Mouse (Mus musculus): Measurements from ENCODE around the gene Nos3. TPM values are rescaled to one million over a fixed set of nuclear protein-coding genes. Genes with fewer than 3 reads are reported as not detected.
A peak's percentile ranks its signal among the peaks of the same experiment; 100 is the strongest.

Gene Nos3
- polyA plus RNA-seq, 1 experiment, result 4.0 TPM

DNA sequence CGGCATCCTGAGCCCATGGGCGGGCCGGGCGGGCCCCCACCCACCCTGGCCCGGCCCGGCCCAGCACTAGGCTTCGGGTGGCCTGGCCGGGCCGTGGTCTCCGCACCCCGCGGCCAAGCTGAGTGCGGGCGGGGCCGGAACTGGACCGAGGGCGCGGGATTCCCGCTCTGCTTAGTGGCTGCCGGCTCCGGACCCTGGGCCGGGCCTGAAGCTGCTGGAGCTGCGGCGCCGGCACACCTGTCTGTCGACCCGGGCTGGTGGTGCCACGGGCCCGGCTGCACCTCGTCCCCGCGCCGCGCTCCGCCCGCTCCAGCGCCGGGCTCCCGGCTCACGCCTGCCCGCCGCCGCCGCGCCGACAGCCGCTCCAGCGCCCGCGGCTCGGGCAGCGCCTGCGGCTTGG lies 13.3 kb upstream of the Nos3 start, which contains the start of gene Kcnh2:
Gene Kcnh2, minus strand, starts transcription at position 327 of the 400 bp plus-strand sequence.
- Histone ChIP-seq H3K27ac (ENCODE audit: insufficient read depth, low read depth, low read length) (peak within 1 kb of the TSS; percentile 57), H3K36me3 (ENCODE audit: control insufficient read depth, insufficient read depth, low read length) (no peaks in the 10 kb centered on the region), H3K4me1 (ENCODE audit: control insufficient read depth, insufficient read depth, insufficient read length, low read length) (peaks cover 17% of the 10 kb centered on the region), H3K4me3 (ENCODE audit: low read depth, low read length) (peak within 1 kb of the TSS; percentile 65), H3K27me3 (ENCODE audit: control insufficient read depth, insufficient read depth, low read length) (peaks cover 28% of the 10 kb centered on the region)
- under 1% methylated on average over 52 of the region's 53 CpGs for WGBS
- no peak for TF ChIP-seq CTCF (IDR thresholded peaks at IDR 0.05; ENCODE audit: extremely low read depth, insufficient read length, insufficient replicate concordance, low read depth, low read length)

DNA sequence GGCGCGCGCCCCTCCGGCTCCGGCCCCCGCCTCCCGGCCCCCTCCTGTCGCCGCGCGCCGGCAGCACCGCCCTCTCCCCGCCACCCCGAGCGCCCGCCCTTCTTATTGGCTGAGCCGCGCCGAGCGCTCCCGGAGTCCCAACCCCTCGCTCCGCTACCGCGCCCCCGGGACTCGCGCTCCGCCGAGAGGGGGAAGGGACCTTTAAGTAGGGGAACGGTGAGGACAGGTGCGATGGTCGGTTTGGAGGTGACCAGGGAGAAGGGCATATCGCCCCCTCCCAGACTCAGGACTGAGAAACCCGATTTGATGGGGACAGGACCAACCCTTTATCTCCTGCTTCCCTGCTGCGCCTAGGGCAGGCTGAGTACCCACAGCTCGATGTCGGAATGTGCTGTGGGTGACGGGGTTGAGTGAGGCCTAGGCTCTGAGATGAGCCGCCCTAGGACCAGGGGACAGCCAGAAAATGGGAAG lies 12.9 kb upstream of the Nos3 start:
- TF ChIP-seq POLR2A (IDR thresholded peaks at IDR 0.05; ENCODE audit: low read depth, low read length) (no peak), CTCF (IDR thresholded peaks at IDR 0.05; ENCODE audit: extremely low read depth, insufficient read length, insufficient replicate concordance, low read depth, low read length) (no peak)
- H3K36me3 ChIP-seq (ENCODE audit: control insufficient read depth, insufficient read depth, low read length), result no peaks in the 10 kb centered on the region
- H3K4me1 ChIP-seq (ENCODE audit: control insufficient read depth, insufficient read depth, insufficient read length, low read length), result peaks cover 17% of the 10 kb centered on the region
- peak overlapping the region; percentile 57 for H3K27ac ChIP-seq (ENCODE audit: insufficient read depth, low read depth, low read length)
- peaks cover 28% of the 10 kb centered on the region for H3K27me3 ChIP-seq (ENCODE audit: control insufficient read depth, insufficient read depth, low read length)
- 1% methylated on average over 39 of the region's 41 CpGs for WGBS
- H3K4me3 ChIP-seq (ENCODE audit: low read depth, low read length), result peak overlapping the region; percentile 65

- TF ChIP-seq POLR2A (IDR thresholded peaks at IDR 0.05; ENCODE audit: low read depth, low read length), result no peak
- TF ChIP-seq CTCF (IDR thresholded peaks at IDR 0.05; ENCODE audit: extremely low read depth, insufficient read length, insufficient replicate concordance, low read depth, low read length), result no peak
- Histone ChIP-seq H3K27me3 (ENCODE audit: control insufficient read depth, insufficient read depth, low read length) (peaks cover 28% of the 10 kb centered on the region), H3K36me3 (ENCODE audit: control insufficient read depth, insufficient read depth, low read length) (no peaks in the 10 kb centered on the region), H3K4me3 (ENCODE audit: low read depth, low read length) (peak overlapping the region; percentile 65), H3K4me1 (ENCODE audit: control insufficient read depth, insufficient read depth, insufficient read length, low read length) (peaks cover 17% of the 10 kb centered on the region), H3K27ac (ENCODE audit: insufficient read depth, low read depth, low read length) (peak overlapping the region; percentile 57)
- 7% methylated on average over 24 of the region's 24 CpGs for WGBS
These were observed 12.3 kb upstream of the Nos3 start for GRCm38 (mm10) chr5:24352251-24352859.

DNA sequence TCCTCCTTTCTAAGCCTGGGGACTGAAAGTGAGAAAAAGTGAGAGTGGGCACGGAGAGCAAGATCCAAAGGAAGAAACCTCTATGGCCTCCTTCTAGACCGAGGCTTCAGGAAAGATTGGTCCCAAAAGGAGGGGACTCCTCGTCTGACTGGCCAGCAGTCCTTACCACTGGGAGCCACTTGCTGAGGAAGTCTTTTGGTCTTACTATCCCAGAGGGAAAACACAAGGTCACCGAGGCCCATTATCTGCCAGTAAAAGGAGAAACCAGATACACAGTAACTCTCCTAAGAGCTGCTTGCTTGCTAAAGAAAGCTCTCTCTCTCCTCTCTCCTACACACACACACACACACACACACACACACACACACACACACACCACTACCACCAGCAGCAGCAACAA lies 11.3 kb upstream of the Nos3 start:
- Histone ChIP-seq H3K27ac (ENCODE audit: insufficient read depth, low read depth, low read length) (no peak overlapping the region), H3K4me1 (ENCODE audit: control insufficient read depth, insufficient read depth, insufficient read length, low read length) (peaks cover 12% of the 10 kb centered on the region)
- WGBS, result 43% methylated on average over 4 of the region's 4 CpGs

GRCm38 (mm10) chr5:24356764-24357163 lies 7.8 kb upstream of the Nos3 start:
- Histone ChIP-seq H3K36me3 (ENCODE audit: control insufficient read depth, insufficient read depth, low read length) (no peaks in the 10 kb centered on the region), H3K27ac (ENCODE audit: insufficient read depth, low read depth, low read length) (no peak overlapping the region), H3K4me3 (ENCODE audit: low read depth, low read length) (no peak overlapping the region), H3K4me1 (ENCODE audit: control insufficient read depth, insufficient read depth, insufficient read length, low read length) (peaks cover 1% of the 10 kb centered on the region; the same call in 1 of the 2 replicates), H3K27me3 (ENCODE audit: control insufficient read depth, insufficient read depth, low read length) (peaks cover 16% of the 10 kb centered on the region)
- no peak for TF ChIP-seq CTCF (IDR thresholded peaks at IDR 0.05; ENCODE audit: extremely low read depth, insufficient read length, insufficient replicate concordance, low read depth, low read length)
- TF ChIP-seq POLR2A (IDR thresholded peaks at IDR 0.05; ENCODE audit: low read depth, low read length), result no peak
- 47% methylated on average over 4 of the region's 4 CpGs for WGBS

More for the DNA sequence above, 11.3 kb upstream of the Nos3 start:
- Histone ChIP-seq H3K27me3 (ENCODE audit: control insufficient read depth, insufficient read depth, low read length) (peaks cover 28% of the 10 kb centered on the region), H3K36me3 (ENCODE audit: control insufficient read depth, insufficient read depth, low read length) (no peaks in the 10 kb centered on the region), H3K4me3 (ENCODE audit: low read depth, low read length) (no peak overlapping the region)
- TF ChIP-seq POLR2A (IDR thresholded peaks at IDR 0.05; ENCODE audit: low read depth, low read length) (no peak), CTCF (IDR thresholded peaks at IDR 0.05; ENCODE audit: extremely low read depth, insufficient read length, insufficient replicate concordance, low read depth, low read length) (no peak)

- Histone ChIP-seq H3K4me1 (ENCODE audit: control insufficient read depth, insufficient read depth, insufficient read length, low read length) (no peaks in the 10 kb centered on the region; the same call in 1 of the 2 replicates), H3K36me3 (ENCODE audit: control insufficient read depth, insufficient read depth, low read length) (no peaks in the 10 kb centered on the region), H3K4me3 (ENCODE audit: low read depth, low read length) (no peak overlapping the region), H3K27ac (ENCODE audit: insufficient read depth, low read depth, low read length) (no peak overlapping the region), H3K27me3 (ENCODE audit: control insufficient read depth, insufficient read depth, low read length) (peaks cover 10% of the 10 kb centered on the region)
- 6% methylated on average over 7 of the region's 7 CpGs for WGBS
- TF ChIP-seq CTCF (IDR thresholded peaks at IDR 0.05; ENCODE audit: extremely low read depth, insufficient read length, insufficient replicate concordance, low read depth, low read length), result peak; percentile 53
- TF ChIP-seq POLR2A (IDR thresholded peaks at IDR 0.05; ENCODE audit: low read depth, low read length), result no peak
These were observed 7.1 kb upstream of the Nos3 start for GRCm38 (mm10) chr5:24357461-24357860.

DNA sequence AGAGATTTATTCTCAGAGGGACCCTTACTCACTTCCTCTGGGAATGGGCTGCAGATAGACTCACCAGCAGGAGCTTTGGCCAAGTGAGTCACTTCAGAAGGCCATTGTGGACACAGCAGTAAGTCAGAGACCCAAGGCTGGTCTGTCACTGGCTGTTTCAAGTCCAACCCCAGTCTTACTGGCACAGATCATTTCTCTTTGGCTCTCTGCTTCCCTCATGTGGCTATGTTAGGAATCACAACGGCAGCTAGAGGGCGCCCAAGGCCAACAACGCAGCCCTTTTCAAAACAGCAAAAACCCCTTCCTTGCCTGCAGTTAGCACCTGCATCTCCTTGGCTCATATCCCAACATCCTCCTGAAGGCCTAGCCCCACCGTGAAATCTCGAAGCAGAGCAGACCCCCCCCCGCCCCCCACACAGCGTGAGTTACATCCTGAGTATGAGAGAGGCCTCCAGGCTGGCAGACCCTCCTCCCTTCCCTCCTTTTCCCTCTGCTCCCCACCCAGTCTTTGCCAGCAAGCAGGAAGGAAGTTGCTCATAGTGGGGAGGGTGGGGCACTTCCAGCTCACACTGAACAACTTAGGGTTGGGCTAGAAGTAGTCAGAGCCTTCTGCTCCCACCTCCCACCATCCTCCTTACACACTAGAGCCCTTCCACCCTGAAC lies 3.7 kb upstream of the Nos3 start:
- Histone ChIP-seq H3K36me3 (ENCODE audit: control insufficient read depth, insufficient read depth, low read length) (no peaks in the 10 kb centered on the region), H3K27me3 (ENCODE audit: control insufficient read depth, insufficient read depth, low read length) (no peaks in the 10 kb centered on the region), H3K4me3 (ENCODE audit: low read depth, low read length) (no peak overlapping the region), H3K4me1 (ENCODE audit: control insufficient read depth, insufficient read depth, insufficient read length, low read length) (no peaks in the 10 kb centered on the region), H3K27ac (ENCODE audit: insufficient read depth, low read depth, low read length) (no peak overlapping the region)
- 2% methylated on average over 7 of the region's 7 CpGs for WGBS
- peak; percentile 97 for TF ChIP-seq CTCF (IDR thresholded peaks at IDR 0.05; ENCODE audit: extremely low read depth, insufficient read length, insufficient replicate concordance, low read depth, low read length)
- TF ChIP-seq POLR2A (IDR thresholded peaks at IDR 0.05; ENCODE audit: low read depth, low read length), result no peak
